15 mouse cellular contexts compared by ENCODE assay signal in the genomic region with DNA sequence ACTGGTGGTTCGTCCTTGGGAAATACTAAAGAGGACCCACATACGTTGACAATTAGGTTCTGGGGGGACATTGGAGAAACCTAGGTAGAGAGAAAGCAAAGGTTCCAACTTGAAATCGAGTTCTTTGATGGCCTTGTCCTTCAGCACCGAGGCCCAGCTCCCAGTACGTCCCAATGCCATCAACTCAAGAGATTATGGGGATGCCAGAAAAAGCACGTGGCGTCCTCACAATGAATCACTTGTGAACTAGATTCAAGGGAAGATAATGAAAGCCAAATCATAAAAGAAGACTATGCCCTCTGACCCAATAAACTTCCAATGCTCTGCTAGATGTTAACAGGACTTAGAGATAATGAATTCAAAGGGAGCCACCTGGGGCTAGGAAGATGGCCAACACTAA.
DNase-seq lines count a peak whose midpoint lies in the region.
"Had no signal": no experiment of that assay in that cellular context is flagged by ENCODE, and none has a peak within 500 bp of the region (broad histone marks: within the 10 kb centered on the region; RNA-seq: fewer than 3 reads in every experiment).

No protein-coding gene starts in this region.

- peak; percentile 29 to 78 for DNase-seq in adrenal gland, adult (ENCODE audit: inconsistent age in 2 of 2, low spot score in 1 of 2)
- no peak for DNase-seq in adrenal gland, postnatal 4 days (ENCODE audit: low spot score in 2 of 2)
- DNase-seq in adrenal gland, adult 2 months, result peak; percentile 67
- peak; percentile 21 for DNase-seq in adrenal gland, postnatal 10 days
- DNase-seq in adrenal gland, postnatal 25 days, result peak; percentile 38
- no peak for DNase-seq in embryo, embryonic 10 days (ENCODE audit: low spot score)
- no peak for DNase-seq in right cerebral cortex, postnatal 25 days
- no peak for DNase-seq in kidney, adult 9 months
- DNase-seq: B cell, adult 2 months; cerebellum, adult 18-20 months; cerebellum, adult 8-10 months; cerebellum, adult 9-11 months; cerebellum, postnatal 14 days; cerebellum, postnatal 36 days; forebrain, postnatal 0 days had no signal

Comparison
In these comparisons a context has a peak if more than half of its experiments do, and no peak if none do; other contexts are left out.
1. DNase-seq: peak in adrenal gland, adult (2 of 2), adrenal gland, adult 2 months (single experiment), adrenal gland, postnatal 10 days (single experiment) and adrenal gland, postnatal 25 days (single experiment); none in adrenal gland, postnatal 4 days (0 of 2), embryo, embryonic 10 days (single experiment), right cerebral cortex, postnatal 25 days (single experiment) and kidney, adult 9 months (single experiment).